Mouse (Mus musculus) central nervous system, embryonic 14 days (tissue): ENCODE measurements around the gene Nfatc4. TPM values are rescaled to one million over a fixed set of nuclear protein-coding genes. Genes with fewer than 3 reads are reported as not detected.

Experiments used
- polyA plus RNA-seq: library from polyadenylated mRNA; depleted of rRNA; stranded (reverse); fragments of >200 nt; gene quantifications from 2 replicates; pipeline ENCODE4 v1.2.3, GENCODE M21; 2012; rRNA removed

Nfatc4 gene
- 29.1 and 48.1 TPM in 2 replicates for polyA plus RNA-seq

GRCm38 (mm10) chr14:55822991-55823762, at the start of gene Nfatc4:
TSS of gene Nfatc4 (plus strand) at chr14:55823144.

GRCm38 (mm10) chr14:55783958-55784235, 39.0 kb upstream of the Nfatc4 start, which contains the start of gene Adcy4:
TSS of gene Adcy4 (minus strand) at chr14:55784095.

GRCm38 (mm10) chr14:55788256-55789050, 34.5 kb upstream of the Nfatc4 start, which contains the start of gene Ripk3:
TSS of gene Ripk3 (minus strand) at chr14:55788865.

GRCm38 (mm10) chr14:55853621-55854285, 30.8 kb downstream of the Nfatc4 start, which contains the start of gene Nynrin:
TSS of gene Nynrin (plus strand) at chr14:55854010.

Other genes with a start within 250 kb of the Nfatc4 start
- gene Fitm1, start 247.5 kb upstream of the Nfatc4 start, polyA plus RNA-seq = 0.20 and 4.1 TPM in 2 replicates
- gene Psme1, start 245.0 kb upstream of the Nfatc4 start, polyA plus RNA-seq = 95.6 and 100 TPM in 2 replicates
- gene Emc9, start 237.8 kb upstream of the Nfatc4 start, polyA plus RNA-seq = 15.2 and 19.4 TPM in 2 replicates
- gene Psme2, start 232.0 kb upstream of the Nfatc4 start, polyA plus RNA-seq = 80.2 and 87.2 TPM in 2 replicates
- gene Rnf31, start 231.4 kb upstream of the Nfatc4 start, polyA plus RNA-seq = 24.8 and 26.6 TPM in 2 replicates
- 27.1 and 27.9 TPM in 2 replicates for gene Irf9, start 219.6 kb upstream of the Nfatc4 start, polyA plus RNA-seq
- 19.0 and 25.2 TPM in 2 replicates for gene Rec8, start 205.1 kb upstream of the Nfatc4 start, polyA plus RNA-seq
- gene Ipo4, start 187.2 kb upstream of the Nfatc4 start, polyA plus RNA-seq = 171 and 172 TPM in 2 replicates
- gene Gm49378, start 185.2 kb upstream of the Nfatc4 start, polyA plus RNA-seq = 6.9 and 7.0 TPM in 2 replicates
- 48.4 and 58.4 TPM in 2 replicates for gene Tm9sf1, start 179.3 kb upstream of the Nfatc4 start, polyA plus RNA-seq
- 2.0 and 2.1 TPM in 2 replicates for gene Tssk4, start 173.0 kb upstream of the Nfatc4 start, polyA plus RNA-seq
- 52.9 and 57.0 TPM in 2 replicates for gene Mdp1, start 162.6 kb upstream of the Nfatc4 start, polyA plus RNA-seq
- gene Gmpr2, start 151.2 kb upstream of the Nfatc4 start, polyA plus RNA-seq = 43.0 and 44.1 TPM in 2 replicates
- 461 and 488 TPM in 2 replicates for gene Nedd8, start 151.0 kb upstream of the Nfatc4 start, polyA plus RNA-seq
- 32.9 and 33.1 TPM in 2 replicates for gene Tinf2, start 141.3 kb upstream of the Nfatc4 start, polyA plus RNA-seq
- gene Tgm1, start 109.2 kb upstream of the Nfatc4 start, polyA plus RNA-seq = 0.43 and 1.5 TPM in 2 replicates
- gene Rabggta, start 100.9 kb upstream of the Nfatc4 start, polyA plus RNA-seq = 57.1 and 61.9 TPM in 2 replicates
- gene Dhrs1, start 77.5 kb upstream of the Nfatc4 start, polyA plus RNA-seq = 86.8 and 87.0 TPM in 2 replicates
- gene Nop9, start 77.5 kb upstream of the Nfatc4 start, polyA plus RNA-seq = 21.4 and 26.4 TPM in 2 replicates
- 0.57 and 1.3 TPM in 2 replicates for gene Cideb, start 64.7 kb upstream of the Nfatc4 start, polyA plus RNA-seq
- gene Ltb4r2, start 61.7 kb upstream of the Nfatc4 start, polyA plus RNA-seq = 0.11 and 0.21 TPM in 2 replicates
- gene Ltb4r1, start 57.2 kb upstream of the Nfatc4 start, polyA plus RNA-seq = 0.34 and 0.91 TPM in 2 replicates
- gene Adcy4, start 39.0 kb upstream of the Nfatc4 start, polyA plus RNA-seq = 5.0 and 9.7 TPM in 2 replicates
- 3.1 and 9.4 TPM in 2 replicates for gene Ripk3, start 34.3 kb upstream of the Nfatc4 start, polyA plus RNA-seq
- 18.4 and 24.1 TPM in 2 replicates for gene Nynrin, start 30.9 kb downstream of the Nfatc4 start, polyA plus RNA-seq
- 0.45 and 0.53 TPM in 2 replicates for gene Cbln3, start 61.2 kb downstream of the Nfatc4 start, polyA plus RNA-seq
- 14.8 and 16.5 TPM in 2 replicates for gene Khnyn, start 61.8 kb downstream of the Nfatc4 start, polyA plus RNA-seq
- gene Sdr39u1, start 77.1 kb downstream of the Nfatc4 start, polyA plus RNA-seq = 102 and 107 TPM in 2 replicates
- gene Cma1, start 121.5 kb downstream of the Nfatc4 start, polyA plus RNA-seq = 1.4 and 5.1 TPM in 2 replicates
- gene Cma2, start 127.8 kb downstream of the Nfatc4 start, polyA plus RNA-seq = not detected in 2 replicates
- gene Mcpt1, start 194.8 kb downstream of the Nfatc4 start, polyA plus RNA-seq = 0.08 TPM in 1 of 2 replicates, not detected in the other
- not detected in 2 replicates for gene Mcpt9, start 207.4 kb downstream of the Nfatc4 start, polyA plus RNA-seq
- gene Mcpt2, start 218.9 kb downstream of the Nfatc4 start, polyA plus RNA-seq = 0.06 TPM in 1 of 2 replicates, not detected in the other
- gene Mcpt4, start 239.2 kb downstream of the Nfatc4 start, polyA plus RNA-seq = 0.19 TPM in 1 of 2 replicates, not detected in the other